19 mouse cellular contexts compared by ENCODE assay signal in genomic region chr4:151306890-151307289, GRCm38 (mm10).
A peak's percentile ranks its signal among the peaks of the same experiment; 100 is the strongest.
DNase-seq lines count a peak whose midpoint lies in the region; ATAC-seq lines count a peak whose summit lies in the region.
"Had no signal": no experiment of that assay in that cellular context is flagged by ENCODE, and none has a peak within 500 bp of the region (broad histone marks: within the 10 kb centered on the region; RNA-seq: fewer than 3 reads in every experiment).

No protein-coding gene starts in this region.

- WGBS in neural tube, embryonic 13.5 days = 84% methylated on average over 11 of the region's 11 CpGs
- 87% methylated on average over 11 of the region's 11 CpGs for WGBS in embryonic facial prominence, embryonic 10.5 days

- no peak for ATAC-seq in neural tube, embryonic 13.5 days (ENCODE audit: low read depth)
- ATAC-seq: inflammation-experienced regulatory T-cells, adult 6 months; liver, embryonic 12.5 days had no signal

- H3K4me1 ChIP-seq in neural tube, embryonic 13.5 days (replicated peaks) = peaks cover 52% of the 10 kb centered on the region
- peaks cover 22% of the 10 kb centered on the region for H3K4me1 ChIP-seq in embryonic facial prominence, embryonic 10.5 days
- H3K4me1 ChIP-seq: liver, embryonic 12.5 days had no signal

- H3K36me3 ChIP-seq in neural tube, embryonic 13.5 days = no peaks in the 10 kb centered on the region
- H3K36me3 ChIP-seq in embryonic facial prominence, embryonic 10.5 days (replicated peaks) = no peaks in the 10 kb centered on the region
- H3K36me3 ChIP-seq: embryonic facial prominence, embryonic 15.5 days; forebrain, embryonic 10.5 days; liver, embryonic 12.5 days; midbrain, embryonic 12.5 days had no signal

- H3K9ac ChIP-seq in neural tube, embryonic 13.5 days = 0 out of 2 replicates have a peak overlapping the region, but pooled peaks have one; percentile 31
- H3K9ac ChIP-seq: embryonic facial prominence, embryonic 15.5 days; liver, embryonic 12.5 days; lung, embryonic 14.5 days; midbrain, embryonic 12.5 days had no signal

- no peaks in the 10 kb centered on the region for H3K27me3 ChIP-seq in neural tube, embryonic 13.5 days
- H3K27me3 ChIP-seq in embryonic facial prominence, embryonic 10.5 days (replicated peaks; ENCODE audit: low read depth, poor library complexity, severe bottlenecking) = no peaks in the 10 kb centered on the region
- H3K27me3 ChIP-seq: embryonic facial prominence, embryonic 15.5 days; liver, embryonic 12.5 days; midbrain, embryonic 12.5 days had no signal

- peak; percentile 39 to 42 for DNase-seq in frontal cortex, postnatal 36 days (ENCODE audit: low spot score in 2 of 2)
- DNase-seq in frontal cortex, postnatal 10 days (ENCODE audit: low spot score in 2 of 2) = no peak
- DNase-seq in neural tube, embryonic 10.5 days (ENCODE audit: extremely low spot score, low spot score) = no peak
- peak; percentile 62 for DNase-seq in brain, adult 2 months (ENCODE audit: low read depth, low spot score)
- DNase-seq in right cerebral cortex, postnatal 14 days = peak; percentile 50
- DNase-seq in embryonic facial prominence, embryonic 10.5 days (ENCODE audit: low spot score) = no peak
- DNase-seq: heart, postnatal 14 days; kidney, adult 8-10 months; kidney, postnatal 25 days; layer of hippocampus, adult 9-11 months; lung, embryonic 14.5 days had no signal

- no peak overlapping the region for H3K4me2 ChIP-seq in neural tube, embryonic 13.5 days
- H3K4me2 ChIP-seq: embryonic facial prominence, embryonic 15.5 days; heart, embryonic 11.5 days; liver, embryonic 12.5 days; lung, embryonic 14.5 days; midbrain, embryonic 12.5 days had no signal

- H3K27ac ChIP-seq in neural tube, embryonic 13.5 days (replicated peaks) = peak overlapping the region; percentile 76
- no peak overlapping the region for H3K27ac ChIP-seq in embryonic facial prominence, embryonic 10.5 days (replicated peaks)
- H3K27ac ChIP-seq: embryonic facial prominence, embryonic 15.5 days; forebrain, embryonic 10.5 days; liver, embryonic 12.5 days; macrophage; midbrain, embryonic 12.5 days had no signal

- no peaks in the 10 kb centered on the region for H3K9me3 ChIP-seq in neural tube, embryonic 13.5 days
- no peaks in the 10 kb centered on the region for H3K9me3 ChIP-seq in embryonic facial prominence, embryonic 10.5 days
- H3K9me3 ChIP-seq: embryonic facial prominence, embryonic 15.5 days; forebrain, embryonic 10.5 days; liver, embryonic 12.5 days had no signal

- H3K4me3 ChIP-seq in neural tube, embryonic 13.5 days = no peak overlapping the region
- no peak overlapping the region for H3K4me3 ChIP-seq in embryonic facial prominence, embryonic 10.5 days
- H3K4me3 ChIP-seq: embryonic facial prominence, embryonic 15.5 days; forebrain, embryonic 10.5 days; liver, embryonic 12.5 days; midbrain, embryonic 12.5 days had no signal

Comparison
In these comparisons a context has a peak if more than half of its experiments do, and no peak if none do; other contexts are left out.
1. DNase-seq: peak in frontal cortex, postnatal 36 days (2 of 2), brain, adult 2 months (single experiment) and right cerebral cortex, postnatal 14 days (single experiment); none in frontal cortex, postnatal 10 days (0 of 2), neural tube, embryonic 10.5 days (single experiment) and embryonic facial prominence, embryonic 10.5 days (single experiment).